Mouse (Mus musculus) C2C12 (cell line): ENCODE measurements around the gene Tspan9.

Source experiments
- CEBPB ChIP-seq: IDR thresholded peaks from one replicate; pipeline ENCODE4 v1.6.1; 2011; ENCODE audit warnings: low read depth, mild to moderate bottlenecking, control low read depth, moderate library complexity
- CTCF ChIP-seq: IDR thresholded peaks from one replicate; pipeline ENCODE4 v1.5.1; 2011; ENCODE audit not compliant: control insufficient read depth, insufficient read depth, insufficient read length
- FOSL1 ChIP-seq: IDR thresholded peaks from one replicate; pipeline ENCODE4 v1.8.0; 2011; ENCODE audit warnings: mild to moderate bottlenecking, low read length; ENCODE audit not compliant: poor library complexity, insufficient read depth, severe bottlenecking
- MAX ChIP-seq: IDR thresholded peaks from one replicate; pipeline ENCODE4 v1.6.1; 2011; ENCODE audit warnings: mild to moderate bottlenecking, control low read depth
- USF1 ChIP-seq: IDR thresholded peaks from one replicate; pipeline ENCODE4 v1.6.1; 2011; ENCODE audit warnings: low read depth, mild to moderate bottlenecking, control low read depth, moderate library complexity

- TF ChIP-seq MAX (no peak), CTCF (no peak), CEBPB (no peak), USF1 (no peak), FOSL1 (no peak)
These were observed 35.3 kb upstream of the Tspan9 start for GRCm38 (mm10) chr6:128178681-128179080.
